21 mouse cellular contexts compared by ENCODE assay signal in the genomic region with DNA sequence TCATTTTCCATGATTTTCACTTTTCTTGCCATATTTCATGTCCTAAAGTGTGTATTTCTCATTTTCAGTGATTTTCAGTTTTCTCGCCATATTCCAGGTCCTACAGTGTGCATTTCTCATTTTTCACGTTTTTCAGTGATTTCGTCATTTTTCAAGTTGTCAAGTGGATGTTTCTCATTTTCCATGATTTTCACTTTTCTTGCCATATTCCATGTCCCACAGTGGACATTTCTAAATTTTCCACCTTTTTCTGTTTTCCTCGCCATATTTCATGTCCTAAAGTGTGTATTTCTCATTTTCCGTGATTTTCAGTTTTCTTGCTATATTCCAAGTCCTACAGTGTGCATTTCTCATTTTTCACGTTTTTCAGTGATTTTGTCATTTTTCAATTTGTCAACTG. TPM values are rescaled to one million over a fixed set of nuclear protein-coding genes. Genes with fewer than 3 reads are reported as not detected.
DNase-seq lines count a peak whose midpoint lies in the region; TF ChIP-seq lines count a peak whose summit lies in the region.
"Not testable (repeated sequence)": the region's sequence is repeated elsewhere in the genome, so short reads cannot be mapped to it uniquely, and the experiment has no call there.
"Had no signal": no experiment of that assay in that cellular context is flagged by ENCODE, and none has a peak within 500 bp of the region (broad histone marks: within the 10 kb centered on the region; RNA-seq: fewer than 3 reads in every experiment).

No protein-coding gene starts in this region.

- not testable (repeated sequence) for H3K4me3 ChIP-seq in cerebellum, adult 2 months (replicated peaks; ENCODE audit: insufficient read depth, low read depth, low read length)

- not testable (repeated sequence) for TF ChIP-seq CTCF in cerebellum, adult 2 months (IDR thresholded peaks at IDR 0.05; ENCODE audit: borderline replicate concordance, insufficient read depth, low read depth, low read length)

- H3K27me3 ChIP-seq in cerebellum, adult 2 months (ENCODE audit: control insufficient read depth, insufficient read depth, low read length), result not testable (repeated sequence)

- DNase-seq in cerebellum, adult 2 months, result peak; percentile 3 to 4
- DNase-seq in gastrocnemius, postnatal 10 days, result peak; percentile 10
- DNase-seq in kidney, postnatal 14 days, result peak; percentile 58
- peak; percentile 0 for DNase-seq in lung, postnatal 14 days
- peak; percentile 2 to 6 for DNase-seq in spleen, postnatal 14 days (ENCODE audit: low spot score in 2 of 2)
- peak; percentile 13 for DNase-seq in testis, postnatal 14 days (ENCODE audit: low spot score)

- TF ChIP-seq POLR2A in cerebellum, adult 2 months (IDR thresholded peaks at IDR 0.05; ENCODE audit: borderline replicate concordance, insufficient read depth, low read length), result not testable (repeated sequence)

- H3K27ac ChIP-seq in cerebellum, adult 2 months (ENCODE audit: insufficient read depth, low read length), result not testable (repeated sequence)

- WGBS in cerebellum, adult 2 months, result 79% methylated on average over 6 of the region's 6 CpGs

- not testable (repeated sequence) for H3K4me1 ChIP-seq in cerebellum, adult 2 months (ENCODE audit: control insufficient read depth, insufficient read depth, low read length)

RNA-seq across cellular contexts. Expression of a gene that starts 0.4 kb away (rescaled TPM):
- not detected in 2 replicates for polyA plus RNA-seq in cerebellum, adult 2 months (2012; rRNA removed)
- total RNA-seq in gastrocnemius, postnatal 10 days (2021), result not detected
- total RNA-seq: adrenal gland, postnatal 14 days; common myeloid progenitor, adult 5-6 weeks; gastrocnemius, adult 8-10 months; heart, adult 2 months; heart, postnatal 25 days had no signal
- polyA plus RNA-seq: CD4-positive, CD25-positive, alpha-beta regulatory T cell, adult 4 months; embryonic facial prominence, embryonic 11.5 days; embryonic facial prominence, embryonic 15.5 days; forebrain, embryonic 10.5 days; forebrain, embryonic 14.5 days; G1E; gonadal fat pad, adult 2 months; heart, adult 2 months; heart, embryonic 12.5 days; hindbrain, embryonic 10.5 days; hindbrain, embryonic 14.5 days had no signal

RNA-seq across cellular contexts. Expression of a gene that starts 1.3 kb away (rescaled TPM):
- 0.47 TPM in 1 of 2 replicates, not detected in the other for polyA plus RNA-seq in cerebellum, adult 2 months (2012; rRNA removed)
- total RNA-seq in gastrocnemius, postnatal 10 days (2021), result 1 to 10 TPM in 1 of 2 experiments, not detected in 1; 1.3 TPM
- total RNA-seq: common myeloid progenitor, adult 5-6 weeks; heart, adult 2 months; heart, postnatal 25 days had no signal
- polyA plus RNA-seq: embryonic facial prominence, embryonic 11.5 days; embryonic facial prominence, embryonic 15.5 days; forebrain, embryonic 10.5 days; forebrain, embryonic 14.5 days; gonadal fat pad, adult 2 months; heart, adult 2 months had no signal

RNA-seq across cellular contexts. Expression of a gene that starts 3.0 kb away (rescaled TPM):
- not detected in 2 replicates for polyA plus RNA-seq in cerebellum, adult 2 months (2012; rRNA removed)
- total RNA-seq in gastrocnemius, postnatal 10 days (2021), result not detected
- total RNA-seq: common myeloid progenitor, adult 5-6 weeks; gastrocnemius, adult 8-10 months had no signal
- polyA plus RNA-seq: embryonic facial prominence, embryonic 11.5 days; embryonic facial prominence, embryonic 15.5 days; forebrain, embryonic 10.5 days; forebrain, embryonic 14.5 days; gonadal fat pad, adult 2 months; heart, adult 2 months; heart, embryonic 12.5 days; hindbrain, embryonic 10.5 days; hindbrain, embryonic 14.5 days had no signal

RNA-seq across cellular contexts. Expression of a gene that starts 7.5 kb away (rescaled TPM):
- polyA plus RNA-seq in cerebellum, adult 2 months (2012; rRNA removed), result 0.22 and 0.26 TPM in 2 replicates
- total RNA-seq in gastrocnemius, postnatal 10 days (2021), result 1 to 10 TPM in 1 of 2 experiments, under 1 TPM in 1; 0.94 to 1.6 TPM
- total RNA-seq: heart, postnatal 25 days had no signal
- polyA plus RNA-seq: embryonic facial prominence, embryonic 11.5 days; forebrain, embryonic 10.5 days; forebrain, embryonic 14.5 days; gonadal fat pad, adult 2 months; heart, adult 2 months; heart, embryonic 12.5 days; hindbrain, embryonic 10.5 days had no signal

RNA-seq across cellular contexts. Expression of a gene that starts 9.3 kb away (rescaled TPM):
- not detected in 2 replicates for polyA plus RNA-seq in cerebellum, adult 2 months (2012; rRNA removed)
- total RNA-seq in gastrocnemius, postnatal 10 days (2021), result not detected
- total RNA-seq: gastrocnemius, adult 8-10 months; heart, postnatal 25 days had no signal
- polyA plus RNA-seq: embryonic facial prominence, embryonic 11.5 days; embryonic facial prominence, embryonic 15.5 days; forebrain, embryonic 10.5 days; forebrain, embryonic 14.5 days; gonadal fat pad, adult 2 months; heart, adult 2 months had no signal

Comparison
In these comparisons a context has a peak if more than half of its experiments do, and no peak if none do; other contexts are left out.
1. DNase-seq: peak in every context shown above with its lines; median percentile 58 in kidney, postnatal 14 days; 13 in testis, postnatal 14 days; 10 in gastrocnemius, postnatal 10 days; 4 in spleen, postnatal 14 days; 4 in cerebellum, adult 2 months; 0 in lung, postnatal 14 days.